In the genomic region with DNA sequence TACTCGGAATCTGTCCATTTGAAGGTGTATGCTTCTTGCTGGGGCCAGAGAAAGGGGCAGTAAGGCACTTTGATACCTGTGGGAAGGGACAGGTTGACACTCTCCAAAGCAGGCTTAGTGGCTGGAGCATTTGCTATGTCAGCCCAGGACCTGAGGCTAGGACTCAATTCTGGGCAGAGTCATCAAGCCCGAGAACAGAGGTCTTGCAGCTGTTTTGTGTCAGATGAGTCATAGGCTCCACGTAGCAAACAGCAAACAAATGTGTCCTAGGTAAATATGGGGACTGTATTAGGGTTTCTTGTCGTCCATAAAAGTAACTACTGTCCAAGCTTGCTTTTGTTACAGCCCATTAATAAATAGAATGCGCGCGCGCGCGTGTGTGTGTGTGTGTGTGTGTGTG, we compare ENCODE assay signal across 22 mouse cellular contexts.
"Had no signal": no experiment of that assay in that cellular context is flagged by ENCODE, and none has a peak within 500 bp of the region (broad histone marks: within the 10 kb centered on the region; RNA-seq: fewer than 3 reads in every experiment).

No protein-coding gene starts in this region.

- H3K36me3 ChIP-seq: heart, embryonic 13.5 days; heart, embryonic 15.5 days; hindbrain, embryonic 13.5 days; hindbrain, embryonic 15.5 days; kidney, embryonic 15.5 days; limb, embryonic 13.5 days; limb, embryonic 15.5 days had no signal

- H3K4me1 ChIP-seq: heart, embryonic 13.5 days; heart, embryonic 15.5 days; hindbrain, embryonic 13.5 days; hindbrain, embryonic 15.5 days; kidney, embryonic 15.5 days; limb, embryonic 13.5 days; limb, embryonic 15.5 days had no signal

- H3K27ac ChIP-seq: heart, adult 2 months; heart, embryonic 13.5 days; heart, embryonic 15.5 days; hindbrain, embryonic 13.5 days; hindbrain, embryonic 15.5 days; hindbrain, postnatal 0 days; kidney, embryonic 15.5 days; kidney, postnatal 0 days; limb, embryonic 13.5 days; limb, embryonic 15.5 days had no signal

- DNase-seq: gastrocnemius, postnatal 14 days; gastrocnemius, postnatal 36 days; heart, adult 11 months; heart, adult 2 months; heart, postnatal 14 days; heart, postnatal 36 days; kidney, adult 11 months; kidney, adult 2 months; kidney, adult 9 months; kidney, postnatal 14 days; kidney, postnatal 36 days; left cerebral cortex, postnatal 4 days had no signal

- H3K27me3 ChIP-seq: heart, embryonic 13.5 days; heart, embryonic 15.5 days; hindbrain, embryonic 13.5 days; hindbrain, embryonic 15.5 days; kidney, embryonic 15.5 days; limb, embryonic 13.5 days; limb, embryonic 15.5 days had no signal

- H3K4me2 ChIP-seq: heart, embryonic 11.5 days; heart, embryonic 13.5 days; heart, embryonic 15.5 days; hindbrain, embryonic 13.5 days; hindbrain, embryonic 15.5 days; kidney, embryonic 15.5 days; limb, embryonic 13.5 days; limb, embryonic 15.5 days had no signal

- H3K4me3 ChIP-seq: heart, adult 2 months; heart, embryonic 13.5 days; heart, embryonic 15.5 days; hindbrain, embryonic 13.5 days; hindbrain, embryonic 15.5 days; kidney, embryonic 15.5 days; limb, embryonic 13.5 days; limb, embryonic 15.5 days had no signal
